Mouse (Mus musculus) gastrocnemius, postnatal 36 days (tissue): ENCODE data around the gene Tex46. TPM values are rescaled to one million over a fixed set of nuclear protein-coding genes. Genes with fewer than 3 reads are reported as not detected.

Experiments
- DNase-seq, 2 experiments: peaks; one replicate each; pipeline ENCODE4 v3.0.0; 2022
- intact Hi-C: fragments of 180-260 bp; cut with DNase I; formaldehyde crosslinking; loops from one replicate; pipeline ENCODE4 v1.15.1; 2025
- total RNA-seq, 2 experiments: library from RNA; stranded (reverse); gene quantifications; 2 replicates each; pipeline ENCODE4 v1.2.3; 2021

The Tex46 gene
- total RNA-seq, 2 experiments from 2014 or later = not detected

DNA sequence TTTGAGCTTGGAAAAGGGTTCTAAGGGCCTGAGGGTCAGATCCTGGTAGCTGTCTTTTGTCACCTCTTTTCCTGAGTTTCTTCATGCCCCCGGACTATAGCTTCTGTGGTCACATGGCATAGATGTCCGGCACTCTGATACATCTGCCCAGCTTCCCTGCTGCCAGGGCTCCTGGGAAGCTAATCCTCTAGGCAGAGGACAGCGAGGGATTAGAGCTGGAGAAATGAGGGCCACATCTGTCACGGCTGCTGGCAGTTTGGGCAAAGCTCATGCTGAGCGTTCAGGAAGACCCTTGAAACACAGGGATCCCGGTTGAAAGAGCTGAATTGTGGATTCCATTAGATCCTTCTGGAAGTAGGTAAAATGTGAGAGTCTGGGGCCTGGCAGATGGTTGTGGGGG lies 12.2 kb downstream of the Tex46 start, which contains the start of gene Lactbl1:
TSS of gene Lactbl1 (plus strand) at position 234 of the 400 bp plus-strand sequence.
- DNase-seq = no peak
- intact Hi-C loops = loop anchor here (2.0 to 5.0 kb wide), 2 partner anchors 95 to 254 kb away; no protein-coding TSS in a partner anchor

DNA sequence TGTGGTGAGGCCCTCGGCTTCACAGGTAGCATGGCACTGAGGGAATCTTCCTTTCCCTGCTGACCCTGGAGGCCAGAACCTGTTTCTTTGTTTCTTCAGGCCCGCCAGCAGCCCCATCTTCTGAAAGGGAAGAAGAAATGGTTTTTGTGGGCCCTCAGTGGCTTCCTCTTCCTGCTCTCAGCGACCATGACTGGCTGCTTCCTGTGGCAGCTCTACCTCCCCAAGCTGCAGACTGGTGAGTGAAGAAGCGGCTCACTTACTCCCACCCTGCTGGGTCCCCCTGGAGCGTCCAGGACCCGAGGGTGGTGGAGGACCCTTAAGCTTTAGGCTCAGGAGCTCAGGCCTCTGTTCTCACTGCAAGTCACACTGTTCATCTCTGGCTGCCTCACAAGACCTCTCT lies 16.4 kb downstream of the Tex46 start:
- no peak for DNase-seq
- intact Hi-C loops = no loop called here

DNA sequence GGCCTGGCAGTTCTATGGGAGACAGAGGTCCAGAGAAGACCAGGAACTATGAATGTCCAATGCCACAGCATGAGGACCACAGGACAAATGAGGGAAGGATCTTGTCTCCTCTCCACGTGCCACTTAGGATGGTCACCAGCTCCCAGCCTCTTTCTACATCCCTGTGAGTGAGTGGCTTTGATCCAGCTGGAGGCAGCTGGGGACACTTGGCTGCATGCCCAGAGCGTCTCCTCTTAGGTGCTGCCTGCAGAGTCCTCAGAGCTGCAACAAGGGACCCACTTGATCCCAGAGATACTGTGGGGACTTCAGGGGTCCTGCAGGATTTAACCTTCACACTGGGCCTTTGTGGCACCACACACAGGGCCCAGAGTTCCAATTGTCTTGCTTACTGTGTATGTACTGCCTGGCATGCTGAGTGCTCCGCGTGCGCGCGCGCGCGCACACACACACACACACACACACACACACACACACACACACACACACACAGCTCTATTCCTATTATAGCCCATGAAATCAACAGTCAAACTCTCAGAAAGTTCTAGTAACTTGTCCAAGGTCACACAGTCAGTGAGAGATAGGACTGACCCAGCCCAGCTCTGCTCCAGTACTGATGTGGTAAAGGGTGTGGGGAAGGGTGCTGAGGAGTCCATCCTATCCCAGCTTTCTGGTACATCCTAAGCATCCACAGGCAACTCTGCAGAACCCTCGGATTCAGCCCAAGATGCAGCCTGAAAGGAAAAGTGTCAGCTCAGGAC lies 21.2 kb downstream of the Tex46 start:
- no peak for DNase-seq
- intact Hi-C loops = no loop called here

DNA sequence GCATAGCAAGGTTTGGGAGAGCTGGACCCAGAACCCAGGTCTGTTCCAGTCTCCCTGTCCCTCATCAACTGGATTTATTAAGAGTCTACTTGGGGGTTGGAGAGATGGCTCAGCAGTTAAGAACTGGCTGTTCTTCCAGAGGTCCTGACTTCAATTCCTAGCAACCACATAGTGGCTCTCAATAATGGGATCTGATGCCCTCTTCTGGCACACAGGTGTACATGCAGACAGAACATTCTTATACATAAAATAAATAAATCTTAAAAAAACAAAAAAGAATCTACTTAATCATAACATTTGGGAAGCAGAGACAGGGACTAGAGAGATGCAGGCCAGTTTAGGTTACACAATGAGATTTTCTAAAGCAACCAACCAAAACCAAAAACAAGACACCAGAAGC lies 25.8 kb downstream of the Tex46 start:
- intact Hi-C loops = no loop called here

DNA sequence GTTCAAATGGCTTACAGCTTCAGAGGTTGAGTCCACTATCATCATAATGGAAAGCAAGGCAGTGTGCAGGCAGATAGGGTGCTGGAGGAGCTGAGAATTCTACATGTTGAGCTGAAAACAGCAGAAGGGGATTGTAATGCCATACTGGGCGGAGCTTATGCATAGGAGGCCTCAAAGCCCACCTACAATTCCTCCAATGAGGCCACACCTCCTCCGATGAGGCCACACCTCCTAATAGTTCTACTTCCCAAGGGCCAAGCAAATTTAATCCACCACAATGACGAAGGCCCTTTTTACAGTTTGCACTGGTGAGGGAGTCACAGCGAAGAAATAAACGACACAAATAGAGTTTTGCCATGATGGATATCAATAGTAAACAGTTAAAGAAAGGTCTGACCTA lies 26.3 kb downstream of the Tex46 start:
- intact Hi-C loops = no loop called here

More for the DNA sequence above, 25.8 kb downstream of the Tex46 start:
- DNase-seq = no peak

DNA sequence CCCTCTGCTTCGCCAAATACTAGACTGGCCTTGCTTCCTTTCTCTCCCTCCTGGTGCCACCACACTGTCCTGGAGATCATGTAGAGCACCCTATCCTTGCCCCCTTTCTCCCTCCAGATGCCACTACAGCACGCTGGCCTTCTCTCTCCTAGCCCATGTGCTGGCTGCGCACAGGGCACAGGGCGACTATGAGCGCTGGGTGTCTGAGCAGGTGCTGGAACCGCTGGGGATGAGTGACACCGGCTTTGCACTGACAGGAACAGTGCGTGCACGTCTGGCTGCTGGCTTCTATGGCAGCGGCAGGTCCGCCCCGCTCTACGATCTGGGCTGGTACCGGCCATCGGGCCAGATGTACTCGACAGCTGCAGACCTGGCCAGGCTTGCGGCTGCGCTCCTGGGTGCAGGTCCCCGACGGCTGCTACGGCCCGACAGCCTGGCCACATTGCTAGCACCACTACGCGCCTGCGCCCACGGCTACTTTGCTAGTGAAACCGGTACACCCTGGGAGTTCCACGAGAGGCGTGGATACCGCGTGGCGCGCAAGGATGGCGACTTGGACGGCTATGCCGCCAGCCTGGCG lies 26.8 kb downstream of the Tex46 start:
- DNase-seq = no peak
- intact Hi-C loops = no loop called here

More for the DNA sequence above, 26.3 kb downstream of the Tex46 start:
- no peak for DNase-seq

DNA sequence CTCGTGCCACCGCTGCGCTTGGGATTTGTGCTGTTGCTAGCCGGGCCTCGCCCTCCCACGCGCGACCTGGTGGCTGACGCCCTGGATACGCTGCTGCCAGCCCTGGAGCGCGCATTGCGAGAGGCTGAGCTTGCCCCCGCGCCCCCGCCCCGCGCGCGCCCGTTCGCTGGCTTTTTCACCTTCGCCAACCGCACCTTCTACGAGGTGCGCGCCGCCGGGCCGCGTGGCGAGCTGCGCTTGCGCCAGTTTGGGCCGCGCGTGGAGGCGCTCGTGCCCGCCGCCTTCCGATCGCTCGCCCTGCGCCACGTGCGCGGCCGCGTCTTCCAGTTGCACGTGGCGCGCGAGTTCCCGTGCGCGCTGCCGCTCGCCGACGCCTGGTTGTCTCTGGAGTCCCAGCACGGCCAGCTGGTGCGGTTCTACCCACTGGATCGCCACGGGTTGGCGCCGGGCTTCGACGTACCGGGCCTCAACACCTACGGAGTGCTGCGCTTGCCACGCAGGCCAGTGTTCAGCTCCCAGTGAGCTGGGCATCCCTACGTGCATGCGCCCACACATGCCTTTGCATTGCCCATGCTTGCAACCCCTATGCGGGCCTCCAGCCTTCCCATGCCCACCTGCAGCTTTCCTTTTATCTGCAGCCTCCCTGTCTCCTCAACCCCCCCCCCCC lies 27.5 kb downstream of the Tex46 start:
- DNase-seq = no peak
- intact Hi-C loops = no loop called here

DNA sequence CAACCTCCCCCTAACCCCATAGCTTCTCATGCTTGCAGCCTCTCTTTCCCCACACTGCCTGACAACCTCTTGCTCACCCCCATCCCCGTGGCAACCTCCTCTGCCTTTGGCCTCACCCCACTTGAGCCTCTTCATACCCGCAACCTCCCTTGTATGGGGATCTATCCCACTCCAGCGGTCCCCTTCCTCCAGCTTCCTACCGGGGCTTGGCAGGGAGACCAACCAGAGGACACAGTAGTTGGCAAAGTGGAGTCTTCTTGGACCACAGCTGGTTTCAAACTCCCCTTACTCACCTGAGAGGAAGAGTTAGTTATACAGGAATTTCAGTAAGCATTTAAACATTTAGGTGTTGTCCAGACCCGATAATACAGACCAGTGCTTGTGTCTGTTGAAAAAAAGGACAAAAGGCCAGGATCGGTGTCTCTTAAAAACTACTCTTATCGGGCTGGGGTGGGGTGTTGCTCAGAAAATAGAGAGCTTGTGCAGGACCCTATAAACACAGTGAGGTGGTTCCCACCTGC lies 28.1 kb downstream of the Tex46 start:
- intact Hi-C loops = no loop called here

DNA sequence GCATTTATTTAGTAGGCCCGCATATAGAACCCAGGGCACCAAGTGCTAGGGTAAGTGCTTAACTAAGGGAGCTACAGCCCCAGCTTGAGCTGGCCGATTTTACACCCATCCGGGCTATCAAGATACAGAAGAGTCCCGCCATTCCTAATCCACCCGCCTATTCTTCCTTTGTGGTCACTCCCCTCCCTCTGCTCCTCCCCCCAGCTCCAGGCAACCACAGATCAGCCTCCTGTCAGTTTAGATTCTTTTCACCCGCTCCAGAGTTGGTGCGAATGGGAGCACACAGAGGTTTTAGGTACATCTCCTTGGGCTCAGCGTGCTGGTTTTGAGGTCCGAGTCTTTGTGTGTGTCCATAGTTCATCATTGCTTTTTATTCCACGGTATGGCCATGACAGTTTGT lies 28.7 kb downstream of the Tex46 start:
- intact Hi-C loops = no loop called here
- DNase-seq = no peak

More for the DNA sequence above, 28.1 kb downstream of the Tex46 start:
- no peak for DNase-seq

DNA sequence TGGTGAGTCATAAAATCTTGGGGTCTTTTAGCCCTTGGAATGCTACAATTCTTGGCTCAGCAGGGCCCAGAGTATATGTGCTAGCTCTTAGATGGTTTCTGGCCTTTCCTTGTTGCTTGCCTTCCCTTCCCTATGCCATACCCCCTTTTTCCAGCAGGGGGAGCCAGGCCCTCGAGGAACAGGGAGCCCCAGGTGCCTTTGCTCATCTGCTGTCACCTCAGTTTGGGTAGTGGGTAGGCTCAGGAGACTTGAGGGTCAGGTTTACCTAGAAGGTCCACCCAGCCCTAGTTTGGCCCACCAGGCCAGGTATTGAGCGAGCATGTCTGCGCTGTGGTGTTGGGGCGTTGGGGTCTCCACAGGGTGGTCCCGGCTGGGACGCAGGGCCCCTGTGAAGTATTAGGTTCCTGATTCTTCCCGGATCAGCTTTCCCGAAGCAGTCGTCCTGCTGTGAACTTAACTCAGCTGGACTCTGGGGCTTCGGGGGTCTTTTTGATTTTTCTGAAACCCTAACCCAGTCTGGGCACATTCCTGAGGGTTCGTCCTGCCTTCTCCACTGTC lies 38.8 kb downstream of the Tex46 start:
- intact Hi-C loops = no loop called here
- DNase-seq = peak; percentile 62 to 64

DNA sequence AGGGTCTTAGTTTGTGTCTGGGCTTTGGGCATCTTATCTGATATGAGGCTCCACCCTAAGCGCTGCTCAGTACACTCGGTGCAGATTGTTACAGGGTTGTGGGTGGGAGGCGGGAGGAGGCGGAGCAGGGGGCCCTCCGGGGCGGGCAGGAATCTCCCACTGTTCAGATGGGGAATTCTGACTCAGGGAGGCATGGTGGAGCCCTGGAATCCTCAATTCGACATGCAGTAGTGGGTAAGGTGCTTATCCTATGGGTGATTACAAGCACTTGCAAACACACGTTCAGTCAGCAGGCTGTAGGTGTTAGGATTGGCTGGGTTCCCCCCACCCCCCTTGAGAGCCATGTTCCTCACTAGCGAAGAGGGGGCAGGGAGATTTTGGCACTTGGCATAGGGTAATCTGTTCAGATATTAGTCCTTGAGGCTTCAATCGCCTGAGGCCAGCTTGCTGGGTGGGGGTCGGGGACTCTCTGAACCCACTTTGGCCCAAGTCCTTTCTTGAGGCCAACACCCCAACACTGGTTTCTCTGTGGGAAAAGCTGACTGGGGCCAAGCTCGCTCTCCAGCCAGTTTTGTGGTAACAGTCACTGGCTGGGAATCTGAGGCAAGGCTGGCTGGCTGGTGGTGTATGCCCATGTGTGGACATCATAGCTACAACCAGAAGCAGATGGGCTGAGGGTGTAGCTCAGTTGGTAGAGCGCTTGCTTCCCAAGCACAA lies 39.4 kb downstream of the Tex46 start:
- intact Hi-C loops = no loop called here
- DNase-seq = no peak

DNA sequence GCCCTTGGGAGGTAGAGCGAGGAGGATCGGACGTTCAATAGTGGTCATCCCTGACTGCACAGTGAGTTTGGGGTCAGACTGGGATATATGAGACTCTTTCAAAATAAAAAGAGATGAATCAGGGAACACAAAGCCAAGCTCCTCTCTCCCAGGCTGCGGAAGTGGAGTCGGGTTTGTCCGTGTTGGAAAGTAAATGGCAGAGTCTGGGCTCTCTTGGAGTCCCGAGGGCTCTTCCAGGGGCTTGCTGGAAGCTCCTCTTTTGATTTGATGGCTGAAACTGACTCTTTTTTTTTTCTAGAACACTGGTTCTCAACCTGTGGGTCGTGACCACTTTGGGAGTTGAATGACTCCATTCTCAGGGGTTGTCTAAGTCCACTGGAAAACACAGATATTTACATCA lies 40.0 kb downstream of the Tex46 start:
- DNase-seq = no peak
- intact Hi-C loops = no loop called here

DNA sequence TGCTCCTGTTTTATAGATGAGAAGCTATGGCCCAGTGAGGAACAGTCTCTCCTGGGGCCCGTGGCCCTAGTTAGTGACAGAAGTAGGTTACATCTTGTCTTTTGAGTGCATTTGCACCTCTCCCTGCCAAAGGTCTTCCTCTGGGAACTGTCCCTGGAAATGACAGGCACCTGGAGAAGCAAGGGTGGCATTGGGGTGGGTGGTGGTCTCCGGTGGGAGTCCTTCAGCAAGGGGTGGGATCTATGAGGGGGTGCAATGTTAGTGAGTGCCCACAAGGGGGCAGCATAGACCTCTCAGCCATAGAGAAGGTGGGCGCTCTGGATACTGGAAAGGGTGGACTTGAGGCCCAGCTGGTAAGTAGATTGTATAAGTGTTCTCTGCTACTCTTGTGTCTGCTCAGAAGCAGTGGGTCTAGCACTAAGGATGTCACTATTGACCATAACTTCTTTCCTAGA lies 41.1 kb downstream of the Tex46 start:
- intact Hi-C loops = no loop called here

DNA sequence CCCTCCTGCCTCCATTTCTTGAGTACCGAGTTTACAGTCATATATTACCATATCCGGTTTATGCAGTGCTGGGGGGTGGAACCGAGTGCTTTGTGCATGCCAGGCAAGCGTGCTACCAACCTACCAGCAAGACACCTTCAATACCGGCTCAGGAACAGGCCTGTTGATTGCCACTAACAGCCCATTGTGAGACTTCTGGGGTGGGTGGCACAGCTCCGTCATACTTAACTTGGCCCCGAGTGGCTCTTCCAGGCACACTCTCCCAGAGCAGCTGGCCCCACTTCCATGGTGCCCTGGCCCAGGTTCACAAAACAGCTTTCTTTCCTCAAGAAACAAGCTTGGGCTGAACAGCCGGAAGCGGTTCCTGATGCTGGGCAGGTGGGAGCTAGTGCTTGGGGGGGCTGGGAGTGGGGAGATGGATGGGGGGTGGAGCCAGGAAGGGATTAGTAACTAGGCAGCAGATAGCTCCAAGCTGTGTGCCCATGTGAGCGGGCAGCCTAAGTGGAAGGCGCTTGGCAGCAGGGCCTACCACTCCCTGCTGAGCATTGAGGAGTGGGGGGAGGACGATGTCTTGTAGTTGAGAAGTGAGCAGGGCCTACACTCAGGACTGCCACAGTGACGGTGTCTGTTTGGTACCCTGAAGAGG lies 41.8 kb downstream of the Tex46 start:
- intact Hi-C loops = no loop called here
- DNase-seq = no peak

More for the DNA sequence above, 41.1 kb downstream of the Tex46 start:
- DNase-seq = no peak

DNA sequence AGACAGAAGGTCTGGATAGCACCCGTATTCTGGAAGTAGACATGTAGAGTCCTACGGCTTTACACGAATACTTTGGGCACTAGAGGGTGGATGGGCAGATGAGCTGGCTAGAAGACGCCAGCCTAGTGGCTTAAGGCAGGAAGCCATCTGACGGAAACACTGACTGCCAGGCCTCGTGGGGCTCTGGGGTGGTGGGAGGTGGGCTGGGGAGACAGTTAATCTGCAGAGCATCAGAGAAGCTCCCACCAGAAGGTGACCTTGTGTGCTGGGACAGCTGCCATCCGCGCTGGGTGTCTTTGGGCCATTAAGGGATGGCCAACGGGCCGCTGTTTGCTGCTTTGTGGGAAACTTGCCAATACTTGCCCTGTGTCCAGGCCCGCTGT lies 42.3 kb downstream of the Tex46 start:
- no peak for DNase-seq
- intact Hi-C loops = no loop called here

DNA sequence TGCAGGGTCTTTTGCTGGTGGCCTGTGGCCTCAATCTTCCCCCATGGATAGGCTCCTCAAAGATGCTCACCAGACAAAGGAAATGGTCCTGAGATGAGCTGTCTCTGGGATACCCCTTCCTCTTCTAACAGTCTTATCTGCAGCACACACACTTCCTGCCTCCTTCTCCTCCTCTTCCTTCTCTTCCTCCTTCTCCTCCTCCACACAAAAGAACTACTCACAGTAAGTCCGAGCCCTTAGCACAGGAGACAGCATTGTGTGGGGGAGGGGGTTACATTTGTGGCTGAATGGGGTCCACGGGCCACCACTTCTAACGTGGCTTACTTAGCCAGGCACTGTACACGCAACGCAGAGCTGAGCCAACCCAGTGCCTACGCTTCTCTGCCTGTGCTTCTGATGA lies 42.8 kb downstream of the Tex46 start:
- intact Hi-C loops = no loop called here
- DNase-seq = no peak

DNA sequence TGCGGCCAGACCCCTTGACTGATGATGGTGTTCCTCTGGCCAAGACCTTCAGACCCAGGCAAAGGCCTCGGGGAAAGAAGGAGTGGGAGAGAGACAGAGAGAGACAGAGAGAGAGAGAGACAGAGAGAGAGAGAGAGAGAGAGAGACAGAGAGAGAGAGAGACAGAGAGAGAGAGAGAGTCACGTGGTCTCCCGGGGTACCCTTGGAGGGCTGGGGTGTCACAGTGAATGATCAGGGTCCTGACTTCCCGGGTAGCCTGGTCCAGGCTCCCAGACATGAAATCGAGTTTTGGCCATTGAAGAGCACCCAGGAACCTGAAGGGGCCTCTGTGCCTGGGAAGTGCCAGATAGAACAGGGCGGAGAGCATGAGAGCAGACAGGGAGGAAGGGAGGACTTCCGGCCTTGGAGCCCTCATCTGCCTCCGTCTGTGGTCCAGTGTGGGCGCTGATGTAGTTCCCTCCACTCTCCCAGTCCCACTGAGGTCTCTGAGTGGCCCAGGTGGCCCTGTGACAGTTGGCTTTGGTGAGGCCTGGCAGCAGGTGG lies 43.5 kb downstream of the Tex46 start:
- no peak for DNase-seq
- intact Hi-C loops = no loop called here

DNA sequence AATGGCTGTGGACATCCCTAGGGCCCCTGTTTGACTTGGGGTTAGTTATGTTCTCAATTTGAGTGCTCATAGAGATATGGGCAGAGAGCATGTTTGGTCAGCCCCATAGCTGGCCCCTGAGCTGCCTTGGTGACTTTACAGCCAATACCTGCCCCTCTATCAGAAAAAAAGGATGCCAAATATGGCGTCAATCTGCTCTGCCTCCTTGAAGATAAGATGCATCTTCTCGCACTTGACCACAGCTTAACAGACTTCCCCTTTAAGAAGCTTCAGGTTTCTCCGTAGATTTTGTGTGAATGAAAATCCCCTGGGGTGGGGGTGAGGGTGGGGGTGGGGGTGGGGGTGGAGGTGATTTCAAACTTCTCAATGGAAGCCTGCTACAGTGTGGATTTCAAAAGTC lies 47.7 kb downstream of the Tex46 start:
- DNase-seq = no peak
- intact Hi-C loops = no loop called here
